Mouse (Mus musculus) heart, postnatal 10 days (tissue): ENCODE data around the gene Rtl6. TPM values are rescaled to one million over a fixed set of nuclear protein-coding genes. Genes with fewer than 3 reads are reported as not detected.

Experiments
- DNase-seq, 2 experiments: peaks; one replicate each; pipeline ENCODE4 v3.0.0; 2021
- intact Hi-C: fragments of 180-260 bp; cut with DNase I; formaldehyde crosslinking; loops from one replicate; pipeline ENCODE4 v1.15.1; 2025
- total RNA-seq, 2 experiments: library from RNA; stranded (reverse); gene quantifications; 2 replicates each; pipeline ENCODE4 v1.2.3; 2021

The Rtl6 gene
- total RNA-seq = 1 to 10 TPM; 7.9 to 9.2 TPM

- intact Hi-C loops = no loop called here
- DNase-seq = peak; percentile 90
Measured at GRCm38 (mm10) chr15:84557189-84557921, at the start of gene Rtl6. Rtl6 (minus strand) TSS chr15:84557823.

- intact Hi-C loops = no loop called here
Measured at GRCm38 (mm10) chr15:84603267-84603963, 45.8 kb upstream of the Rtl6 start.

DNA sequence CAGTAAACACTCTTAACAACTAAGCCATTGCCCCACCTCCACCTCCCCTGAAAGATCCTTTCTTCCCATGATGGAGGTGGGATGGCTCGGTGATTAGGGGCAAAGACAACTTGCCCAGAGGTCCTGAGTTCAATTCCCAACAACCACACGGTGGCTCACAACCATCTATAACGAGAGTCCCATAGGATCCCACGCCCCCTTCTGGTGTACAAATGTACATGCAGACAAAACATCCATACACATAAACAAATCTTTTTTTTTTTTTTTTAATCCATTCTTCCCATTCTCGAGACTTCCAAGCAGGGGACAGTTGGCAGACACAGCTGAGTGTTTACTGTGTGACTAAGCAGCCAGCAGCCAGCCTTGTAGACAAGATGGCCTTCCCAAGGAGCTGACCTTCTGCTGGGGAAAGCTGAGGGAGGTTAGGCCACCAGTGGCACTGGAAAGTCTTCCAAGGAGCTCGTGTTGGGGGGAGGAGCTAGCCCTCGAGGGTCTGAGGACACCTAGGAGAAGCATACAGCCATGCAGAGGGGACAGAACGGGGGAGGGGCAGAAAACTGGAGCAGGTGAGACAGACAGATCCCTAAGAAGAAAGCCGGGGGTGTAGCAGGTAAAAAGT is 43.5 kb upstream of the Rtl6 start:
- intact Hi-C loops = no loop called here
- DNase-seq = no peak

More at GRCm38 (mm10) chr15:84603267-84603963, 45.8 kb upstream of the Rtl6 start:
- no peak for DNase-seq

DNA sequence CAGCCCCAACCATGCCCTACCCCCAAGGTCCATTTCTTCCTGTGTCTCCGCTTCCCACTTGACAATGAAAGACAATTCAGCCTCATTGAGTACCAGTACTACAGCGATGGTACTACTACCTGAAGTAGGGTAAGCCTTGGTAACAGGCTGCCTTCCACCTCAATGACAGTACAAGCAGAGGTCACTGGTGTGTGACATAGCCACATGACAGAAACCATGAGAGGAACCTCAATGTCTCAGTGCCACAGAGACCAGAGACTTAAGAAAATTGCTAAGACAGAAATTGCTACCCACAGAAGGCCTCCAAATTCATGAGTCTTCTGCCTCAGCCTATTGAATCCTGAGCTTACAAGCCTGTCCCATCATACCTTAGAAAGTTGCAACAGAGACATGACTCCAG is 41.3 kb upstream of the Rtl6 start:
- intact Hi-C loops = no loop called here

GRCm38 (mm10) chr15:84597816-84598215 is 40.2 kb upstream of the Rtl6 start:
- intact Hi-C loops = no loop called here
- DNase-seq = no peak

More for the DNA sequence above, 41.3 kb upstream of the Rtl6 start:
- DNase-seq = no peak

- no peak for DNase-seq
- intact Hi-C loops = no loop called here
Measured at GRCm38 (mm10) chr15:84597021-84597420, 39.4 kb upstream of the Rtl6 start.

DNA sequence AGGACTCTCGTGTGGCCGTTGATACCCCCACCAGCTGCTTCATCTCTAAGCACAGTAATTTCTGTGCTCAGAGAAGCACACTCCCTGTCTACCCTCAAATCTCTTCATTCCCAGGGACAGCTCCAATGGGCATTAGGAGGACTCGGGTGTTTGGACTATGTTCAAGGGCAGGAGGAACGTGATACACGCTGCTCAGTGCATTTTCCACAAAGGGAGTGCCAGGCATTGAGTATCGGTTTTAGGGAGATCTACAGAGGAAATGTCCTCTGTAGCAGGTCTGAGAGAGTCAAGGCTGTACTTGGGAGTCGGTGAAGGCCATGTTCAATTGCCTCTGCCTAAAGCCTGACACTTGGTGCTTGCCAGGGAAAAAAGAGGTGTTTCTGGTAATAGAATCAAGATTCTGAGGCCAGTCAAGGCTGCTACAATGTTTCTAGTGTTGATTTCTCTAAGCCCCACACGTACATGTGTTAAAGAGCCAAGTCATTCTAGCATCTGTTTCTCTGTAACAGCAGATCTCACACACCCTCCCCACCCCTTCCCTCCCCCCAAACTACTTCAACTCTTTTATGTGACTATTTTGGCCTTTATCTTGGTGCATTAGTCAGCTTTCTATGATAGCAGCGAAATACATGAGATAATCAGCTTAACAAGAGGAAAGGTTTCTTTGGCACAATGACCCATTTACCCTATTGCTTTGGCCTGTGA is 37.8 kb upstream of the Rtl6 start:
- intact Hi-C loops = no loop called here

DNA sequence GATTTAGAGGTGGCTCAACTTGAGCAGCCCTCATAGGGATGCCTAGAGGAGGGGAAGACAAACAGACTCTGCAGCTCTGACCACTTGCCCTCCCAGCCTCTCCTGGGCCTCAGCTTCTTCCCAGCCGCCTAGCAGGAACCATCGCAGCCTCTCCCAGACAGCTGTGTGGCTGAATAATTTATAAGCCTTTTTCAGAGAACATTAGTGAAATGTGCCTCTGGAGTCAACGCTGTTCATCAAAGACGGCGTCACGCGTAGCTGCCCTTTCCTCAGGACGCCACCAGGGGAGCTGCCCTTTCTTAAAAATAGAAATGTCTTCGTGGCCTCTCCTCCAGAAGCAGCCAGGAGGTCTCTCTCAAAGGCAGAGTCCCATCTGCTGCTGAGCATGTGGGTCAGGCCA is 35.9 kb upstream of the Rtl6 start:
- DNase-seq = no peak
- intact Hi-C loops = no loop called here

More for the DNA sequence above, 37.8 kb upstream of the Rtl6 start:
- no peak for DNase-seq

GRCm38 (mm10) chr15:84592240-84592639 is 34.6 kb upstream of the Rtl6 start:
- peak; percentile 55 to 60 for DNase-seq
- intact Hi-C loops = no loop called here

DNA sequence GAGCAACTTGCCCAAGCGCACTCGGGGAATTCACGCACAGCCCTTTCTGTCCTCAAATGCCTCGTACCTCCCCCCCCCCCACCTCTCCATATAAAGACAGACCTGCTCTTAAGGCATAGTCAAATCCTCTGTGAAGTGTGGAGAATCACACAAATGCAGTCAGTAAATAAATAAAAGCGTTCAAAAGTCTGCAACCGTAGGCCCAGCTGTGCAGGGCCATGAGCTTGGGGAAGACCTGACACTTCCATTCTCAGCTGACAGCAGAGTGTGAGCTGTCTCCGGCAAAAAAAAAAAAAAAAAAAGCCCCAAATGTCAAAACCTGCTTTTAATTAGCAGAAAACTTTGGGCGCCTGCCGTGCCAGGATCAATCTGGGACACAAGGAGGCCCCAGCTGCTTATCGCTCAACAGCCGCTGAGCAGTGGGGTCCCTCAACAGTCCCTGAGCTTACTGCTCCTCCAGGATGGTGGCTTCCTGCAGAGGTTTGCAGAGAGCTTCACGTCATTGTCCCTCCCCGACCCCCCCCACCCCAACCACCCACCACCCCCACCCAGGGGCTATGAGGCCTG is 34.0 kb upstream of the Rtl6 start:
- intact Hi-C loops = no loop called here
- DNase-seq = peak in 1 of 2 experiments; percentile 14

DNA sequence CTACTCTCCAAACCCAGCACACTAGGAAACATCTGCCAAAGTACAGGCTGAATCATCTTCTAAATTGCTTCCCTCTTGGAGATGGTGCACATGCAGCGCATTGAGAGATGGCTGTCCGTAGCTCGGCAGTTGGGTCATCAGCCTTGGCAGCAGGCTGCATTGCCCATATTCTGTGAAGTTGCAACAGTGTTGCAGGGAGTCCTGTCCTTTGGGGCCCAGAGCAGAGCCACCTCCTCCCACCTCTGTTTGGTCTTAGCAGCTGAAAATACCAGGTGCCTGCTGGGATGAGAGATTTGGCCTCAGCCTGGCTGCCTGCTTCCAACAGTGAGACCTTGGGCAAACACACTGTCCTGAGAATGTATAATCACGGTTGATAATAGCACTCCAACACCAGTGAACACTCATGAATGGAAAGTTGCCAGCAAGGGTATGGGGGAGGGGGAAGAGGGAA is 30.8 kb upstream of the Rtl6 start:
- intact Hi-C loops = no loop called here
- peak in 1 of 2 experiments; percentile 27 for DNase-seq

DNA sequence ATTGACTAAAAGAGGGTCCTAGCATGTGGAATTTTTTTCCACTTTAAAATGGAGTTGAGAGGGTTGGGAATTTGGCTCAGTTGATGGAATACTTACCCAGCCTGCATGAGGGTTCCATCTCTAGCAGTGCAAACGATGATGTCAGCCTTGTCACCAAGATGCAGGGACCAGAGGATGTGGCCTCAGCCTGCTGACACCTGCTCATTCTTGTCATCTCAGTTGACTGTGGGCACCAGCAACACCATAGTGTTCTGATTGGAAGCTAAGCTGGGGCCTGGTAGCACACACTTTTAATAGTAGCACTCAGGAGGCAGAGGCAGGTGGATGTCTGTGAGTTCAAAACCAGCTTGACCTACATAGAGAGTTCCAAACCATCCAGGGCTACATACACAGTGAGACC is 21.0 kb upstream of the Rtl6 start:
- intact Hi-C loops = no loop called here
- no peak for DNase-seq

GRCm38 (mm10) chr15:84577019-84577418 is 19.4 kb upstream of the Rtl6 start:
- DNase-seq = no peak
- intact Hi-C loops = no loop called here

DNA sequence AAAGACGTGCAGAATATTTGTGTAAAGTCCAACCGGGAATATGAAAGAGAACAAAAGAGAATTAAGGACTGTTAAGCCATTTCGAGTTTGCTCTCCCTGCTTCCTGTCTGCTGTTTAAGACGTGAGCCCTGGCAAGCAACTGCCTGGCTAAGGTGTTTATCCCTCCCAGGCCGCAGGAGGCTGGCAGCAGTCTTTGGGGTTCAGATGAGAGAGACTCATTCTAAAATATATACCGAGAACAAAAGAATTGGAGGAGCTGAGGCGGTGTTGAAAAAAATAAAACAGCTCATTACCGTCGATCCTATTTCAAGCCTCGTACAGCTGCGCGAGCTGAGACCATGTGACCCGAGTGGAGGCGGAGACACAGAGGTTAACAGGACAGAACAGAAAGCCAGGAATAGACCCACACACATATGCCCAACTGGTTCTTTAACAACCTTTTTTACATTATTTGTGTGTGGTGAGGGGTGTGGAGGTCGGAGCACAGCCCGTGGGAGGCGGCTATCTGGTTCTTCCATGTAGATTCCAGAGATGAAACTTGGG is 9.0 kb upstream of the Rtl6 start:
- intact Hi-C loops = no loop called here
- peak; percentile 4 to 10 for DNase-seq

DNA sequence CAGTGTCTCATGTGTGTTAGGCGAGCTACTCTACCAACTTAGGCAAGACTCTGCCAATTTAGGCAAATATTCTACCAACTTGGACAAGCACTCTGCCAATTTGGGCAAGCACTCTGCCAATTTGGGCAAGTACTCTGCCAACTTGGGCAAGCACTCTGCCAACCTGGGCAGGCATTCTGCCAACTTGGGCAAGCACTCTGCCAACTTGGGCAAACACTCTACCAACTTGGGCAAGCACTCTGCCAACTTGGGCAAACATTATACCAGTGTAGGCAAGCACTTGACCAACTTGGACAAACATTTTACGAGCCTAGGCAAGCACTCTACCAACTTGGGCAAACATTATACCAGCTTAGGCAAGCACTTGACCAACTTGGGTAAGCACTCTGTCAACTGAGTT is 3.9 kb upstream of the Rtl6 start:
- no peak for DNase-seq
- intact Hi-C loops = no loop called here

DNA sequence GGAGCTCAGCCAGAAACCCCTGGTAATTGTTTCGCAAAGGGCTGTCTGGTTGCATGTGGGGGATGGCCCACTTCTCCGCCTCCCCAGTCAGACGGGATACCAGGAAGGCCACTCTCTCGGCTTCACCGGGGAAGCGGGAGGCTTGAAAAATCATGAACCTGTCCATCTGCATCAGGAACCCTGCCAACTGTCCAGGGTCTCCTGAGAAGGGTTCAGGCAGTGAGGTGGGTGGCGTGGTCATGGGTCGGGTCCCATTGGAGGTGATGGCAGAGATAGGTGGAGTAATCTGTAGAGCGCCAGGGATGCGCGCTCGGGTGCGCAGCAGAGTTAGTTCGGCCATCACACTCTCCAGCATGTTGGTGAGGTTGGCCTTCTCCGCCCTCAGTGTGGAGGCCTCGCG is 949 bp downstream of the Rtl6 start:
- intact Hi-C loops = no loop called here
- peak; percentile 3 to 4 for DNase-seq

GRCm38 (mm10) chr15:84551065-84551464 is 6.6 kb downstream of the Rtl6 start:
- intact Hi-C loops = no loop called here
- DNase-seq = no peak

DNA sequence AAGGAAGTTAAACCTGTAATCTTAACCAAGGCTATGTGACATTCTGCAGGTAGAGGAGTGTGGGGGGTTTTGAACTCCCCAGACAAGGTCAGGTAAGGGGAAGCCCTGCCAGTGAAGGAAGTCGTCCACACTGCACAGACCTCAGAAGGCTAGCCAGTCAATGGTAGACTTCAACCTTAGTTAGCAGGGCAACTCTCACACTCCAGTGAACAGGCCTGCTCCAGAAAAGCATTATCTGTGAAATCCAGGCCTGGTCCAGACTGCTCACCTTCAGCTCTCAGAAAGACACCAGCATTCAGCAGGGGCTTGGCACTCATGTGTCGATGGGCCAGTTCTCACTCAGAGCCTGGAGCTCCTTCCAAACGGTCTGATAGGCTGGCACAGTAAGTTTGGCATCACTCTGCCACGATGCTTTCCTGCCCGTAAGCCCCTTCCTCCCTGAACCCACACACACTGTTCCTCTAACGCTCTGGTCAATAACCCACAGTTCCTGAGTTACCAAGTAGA is 8.3 kb downstream of the Rtl6 start:
- intact Hi-C loops = no loop called here

GRCm38 (mm10) chr15:84546028-84546427 is 11.6 kb downstream of the Rtl6 start:
- intact Hi-C loops = no loop called here
- no peak for DNase-seq

More for the DNA sequence above, 8.3 kb downstream of the Rtl6 start:
- DNase-seq = no peak

DNA sequence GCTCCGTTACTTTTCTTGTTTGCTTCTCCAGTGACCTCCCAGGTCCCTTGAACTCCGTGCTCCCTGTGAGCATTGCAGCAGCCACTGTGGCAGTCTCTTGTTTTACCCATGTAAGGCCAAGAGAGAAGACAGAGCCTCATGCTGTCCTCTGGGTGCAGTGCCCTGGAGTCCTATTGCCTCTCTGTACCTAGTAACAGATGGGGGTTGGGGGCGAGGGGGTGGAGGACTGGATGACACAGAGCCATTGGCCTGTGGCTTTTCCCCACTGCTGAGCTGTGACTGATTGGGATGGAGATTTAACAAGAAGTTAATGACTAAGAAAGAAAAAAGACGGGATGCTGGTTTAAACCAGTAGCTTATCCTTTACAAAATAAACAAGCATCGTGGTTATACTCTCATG is 16.4 kb downstream of the Rtl6 start:
- no peak for DNase-seq
- intact Hi-C loops = no loop called here
